7 mouse cellular contexts compared by ENCODE assay signal in genomic region chr19:3575632-3576384, GRCm38 (mm10). TPM values are rescaled to one million over a fixed set of nuclear protein-coding genes. Genes with fewer than 3 reads are reported as not detected.
DNase-seq lines count a peak whose midpoint lies in the region; ATAC-seq and TF ChIP-seq lines count a peak whose summit lies in the region.

Ppp6r3 (minus strand) TSS chr19:3575749.

- H3K9me3 ChIP-seq in embryonic facial prominence, embryonic 10.5 days, result no peaks in the 10 kb centered on the region
- no peaks in the 10 kb centered on the region for H3K9me3 ChIP-seq in intestine, postnatal 0 days (ENCODE audit: control insufficient read depth)
- H3K9me3 ChIP-seq in midbrain, embryonic 12.5 days, result no peaks in the 10 kb centered on the region

- peak; percentile 99 for DNase-seq in adrenal gland, postnatal 10 days
- peak; percentile 99 for DNase-seq in embryonic facial prominence, embryonic 10.5 days (ENCODE audit: low spot score)
- DNase-seq in gonadal fat pad, adult 2 months (ENCODE audit: low read depth), result peak; percentile 96
- DNase-seq in left cerebral cortex, postnatal 4 days, result peak; percentile 99

- WGBS in embryonic facial prominence, embryonic 10.5 days, result under 1% methylated on average over 51 of the region's 51 CpGs
- under 1% methylated on average over 50 of the region's 51 CpGs for WGBS in intestine, postnatal 0 days
- WGBS in midbrain, embryonic 12.5 days, result under 1% methylated on average over 51 of the region's 51 CpGs
- under 1% methylated on average over 51 of the region's 51 CpGs for WGBS in small intestine, adult 2 months

- intact Hi-C loops in left cerebral cortex, postnatal 4 days (cut with DNase I), result no loop called here

- peak; percentile 43 for TF ChIP-seq POLR2A in small intestine, adult 2 months (IDR thresholded peaks at IDR 0.05; ENCODE audit: low read depth, low read length)

- H3K9ac ChIP-seq in intestine, postnatal 0 days (ENCODE audit: low read depth, low read length), result peak within 1 kb of the TSS; percentile 94
- H3K9ac ChIP-seq in midbrain, embryonic 12.5 days (replicated peaks), result peak within 1 kb of the TSS; percentile 87

- TF ChIP-seq CTCF in intestine, postnatal 0 days (IDR thresholded peaks at IDR 0.05; ENCODE audit: low read depth), result no peak
- no peak for TF ChIP-seq CTCF in small intestine, adult 2 months (IDR thresholded peaks at IDR 0.05; ENCODE audit: extremely low read depth, insufficient read length, insufficient replicate concordance, low read depth, low read length)

- peaks cover 13% of the 10 kb centered on the region; the same call in 1 of the 2 replicates for H3K36me3 ChIP-seq in embryonic facial prominence, embryonic 10.5 days (replicated peaks)
- no peaks in the 10 kb centered on the region for H3K36me3 ChIP-seq in intestine, postnatal 0 days (ENCODE audit: control insufficient read depth, insufficient read depth)
- no peaks in the 10 kb centered on the region for H3K36me3 ChIP-seq in midbrain, embryonic 12.5 days
- no peaks in the 10 kb centered on the region for H3K36me3 ChIP-seq in small intestine, adult 2 months (ENCODE audit: control insufficient read depth, insufficient read depth, low read length)

- ATAC-seq in intestine, postnatal 0 days, result peak; percentile 96
- peak; percentile 98 for ATAC-seq in midbrain, embryonic 12.5 days (ENCODE audit: low FRiP score, low read depth)

- H3K27me3 ChIP-seq in embryonic facial prominence, embryonic 10.5 days (replicated peaks; ENCODE audit: low read depth, poor library complexity, severe bottlenecking), result no peaks in the 10 kb centered on the region
- no peaks in the 10 kb centered on the region for H3K27me3 ChIP-seq in intestine, postnatal 0 days (replicated peaks; ENCODE audit: control insufficient read depth, insufficient read depth, low read length)
- no peaks in the 10 kb centered on the region for H3K27me3 ChIP-seq in midbrain, embryonic 12.5 days
- H3K27me3 ChIP-seq in small intestine, adult 2 months (ENCODE audit: control insufficient read depth, insufficient read depth, low read length), result no peaks in the 10 kb centered on the region

- peak within 1 kb of the TSS; percentile 76 for H3K4me2 ChIP-seq in intestine, postnatal 0 days (replicated peaks; ENCODE audit: low read depth)
- peak within 1 kb of the TSS; percentile 81 for H3K4me2 ChIP-seq in midbrain, embryonic 12.5 days (replicated peaks)

- peaks cover 32% of the 10 kb centered on the region for H3K4me1 ChIP-seq in embryonic facial prominence, embryonic 10.5 days
- H3K4me1 ChIP-seq in intestine, postnatal 0 days (replicated peaks; ENCODE audit: control insufficient read depth, insufficient read depth, low read length), result no peaks in the 10 kb centered on the region; the same call in none of the 2 replicates
- H3K4me1 ChIP-seq in midbrain, embryonic 12.5 days, result peaks cover 28% of the 10 kb centered on the region
- peaks cover 14% of the 10 kb centered on the region for H3K4me1 ChIP-seq in small intestine, adult 2 months (ENCODE audit: control insufficient read depth, insufficient read depth, insufficient read length, low read length)

- H3K27ac ChIP-seq in embryonic facial prominence, embryonic 10.5 days (replicated peaks), result peak within 1 kb of the TSS; percentile 98
- peak within 1 kb of the TSS; percentile 97 for H3K27ac ChIP-seq in intestine, postnatal 0 days (ENCODE audit: low read depth, low read length)
- H3K27ac ChIP-seq in midbrain, embryonic 12.5 days (replicated peaks), result peak within 1 kb of the TSS; percentile 95
- H3K27ac ChIP-seq in small intestine, adult 2 months (ENCODE audit: insufficient read depth, low read depth, low read length), result peak within 1 kb of the TSS; percentile 95

- peak within 1 kb of the TSS; percentile 88 for H3K4me3 ChIP-seq in embryonic facial prominence, embryonic 10.5 days
- H3K4me3 ChIP-seq in intestine, postnatal 0 days (ENCODE audit: low read depth, low read length), result peak within 1 kb of the TSS; percentile 98
- H3K4me3 ChIP-seq in midbrain, embryonic 12.5 days, result peak within 1 kb of the TSS; percentile 92
- peak within 1 kb of the TSS; percentile 96 for H3K4me3 ChIP-seq in small intestine, adult 2 months (ENCODE audit: low read depth, low read length)

RNA-seq across cellular contexts. Expression of gene Ppp6r3, which starts in this region (rescaled TPM):
- total RNA-seq in adrenal gland, postnatal 10 days (2021), result 10 to 100 TPM; 87.1 to 99.7 TPM
- 70.6 and 73.9 TPM in 2 replicates for polyA plus RNA-seq in embryonic facial prominence, embryonic 10.5 days (2016; fragmentation: Nextera tagmentation; extraction: Ambion mirVana)
- 43.7 and 43.8 TPM in 2 replicates for polyA plus RNA-seq in gonadal fat pad, adult 2 months (2012; rRNA removed)
- polyA plus RNA-seq in intestine, postnatal 0 days (2015; fragmentation: Nextera tagmentation; extraction: Ambion mirVana), result 25.7 and 28.5 TPM in 2 replicates
- 100 to 1,000 TPM; 100 to 113 TPM for total RNA-seq in left cerebral cortex, postnatal 4 days (2021)
- polyA plus RNA-seq in midbrain, embryonic 12.5 days (2016; fragmentation: Nextera tagmentation; extraction: Ambion mirVana), result 86.1 and 87.2 TPM in 2 replicates
- polyA plus RNA-seq in small intestine, adult 2 months (2012; rRNA removed), result 25.5 and 67.9 TPM in 2 replicates

Comparison
In these comparisons a context has a peak if more than half of its experiments do, and no peak if none do; other contexts are left out.
1. Peak in every context shown above with its lines: DNase-seq, ATAC-seq, H3K4me3 ChIP-seq and H3K27ac ChIP-seq.